Mouse (Mus musculus) forebrain, embryonic 15.5 days (tissue): ENCODE results near the gene Apol7e. TPM values are rescaled to one million over a fixed set of nuclear protein-coding genes. Genes with fewer than 3 reads are reported as not detected.
"Not testable (repeated sequence)": the region's sequence is repeated elsewhere in the genome, so short reads cannot be mapped to it uniquely, and the experiment has no call there.

Experiments used
- ATAC-seq: fragments of 200-750 bp; cut with Nextera tagmentation; replicated peaks from 2 replicates; pipeline ENCODE4 v1.8.0; 2017; ENCODE audit warnings: mild to moderate bottlenecking, moderate TSS enrichment, moderate library complexity
- H3K27ac ChIP-seq: fragments of 300-500 bp; sonication (generic); replicated peaks from 2 replicates; pipeline ENCODE4 v1.5.1; 2015; ENCODE audit warnings: mild to moderate bottlenecking, inconsistent platforms
- H3K27me3 ChIP-seq: fragments of 300-500 bp; sonication (generic); 2 replicates; pipeline ENCODE4 v1.6.1; 2015; ENCODE audit warnings: inconsistent platforms
- H3K36me3 ChIP-seq: fragments of 300-500 bp; sonication (generic); 2 replicates; pipeline ENCODE4 v1.6.1; 2015; ENCODE audit warnings: mild to moderate bottlenecking, inconsistent platforms
- H3K4me1 ChIP-seq: fragments of 300-500 bp; sonication (generic); 2 replicates; pipeline ENCODE4 v1.6.1; 2015; ENCODE audit warnings: inconsistent platforms
- H3K4me2 ChIP-seq: fragments of 300-500 bp; sonication (generic); replicated peaks from 2 replicates; pipeline ENCODE4 v1.6.1; 2015; ENCODE audit warnings: mild to moderate bottlenecking, inconsistent platforms
- H3K4me3 ChIP-seq: fragments of 300-500 bp; sonication (generic); 2 replicates; pipeline ENCODE4 v1.5.1; 2015; ENCODE audit warnings: mild to moderate bottlenecking, inconsistent platforms
- H3K9ac ChIP-seq: fragments of 300-500 bp; sonication (generic); replicated peaks from 2 replicates; pipeline ENCODE4 v1.6.1; 2015; ENCODE audit warnings: mild to moderate bottlenecking, inconsistent platforms
- H3K9me3 ChIP-seq: fragments of 300-500 bp; sonication (generic); 2 replicates; pipeline ENCODE4 v1.6.1; 2016; ENCODE audit warnings: inconsistent platforms
- WGBS: fragments of 180-500 bp; shearing (Covaris S2); methylation state at CpG from one replicate; pipeline ENCODE4 v1.1.7; 2015; ENCODE audit warnings: mixed read lengths; 5-methylcytosine and 5-hydroxymethylcytosine counted together
- polyA plus RNA-seq: library from polyadenylated mRNA; unstranded; fragments of >200 nt; fragmentation: Nextera tagmentation; extraction: Ambion mirVana; gene quantifications from 2 replicates; pipeline ENCODE4 v1.2.1, GENCODE M21; 2015

Gene Apol7e
- polyA plus RNA-seq, 1 experiment from 2014 or later = not detected

GRCm38 (mm10) chr15:77724208-77724911 is 25.7 kb downstream of the Apol7e start:
- not testable (repeated sequence) for H3K9me3 ChIP-seq, H3K4me3 ChIP-seq, H3K27ac ChIP-seq, H3K4me2 ChIP-seq, H3K27me3 ChIP-seq, H3K36me3 ChIP-seq, H3K9ac ChIP-seq, H3K4me1 ChIP-seq
- 0 out of 2 replicates have a peak, but pooled peaks have one; percentile 19 for ATAC-seq
- WGBS = 23% methylated on average over 3 of the region's 10 CpGs

- not testable (repeated sequence) for H3K4me3 ChIP-seq, H3K9ac ChIP-seq, H3K36me3 ChIP-seq, H3K27me3 ChIP-seq, ATAC-seq, H3K9me3 ChIP-seq, H3K27ac ChIP-seq, H3K4me1 ChIP-seq, H3K4me2 ChIP-seq
- WGBS = 90% methylated on average over 6 of the region's 6 CpGs
These were observed 26.9 kb downstream of the Apol7e start for GRCm38 (mm10) chr15:77725393-77726020.

GRCm38 (mm10) chr15:77727139-77727538 is 28.5 kb downstream of the Apol7e start:
- H3K4me2 ChIP-seq, H3K4me1 ChIP-seq, H3K9ac ChIP-seq, ATAC-seq, H3K9me3 ChIP-seq, H3K27ac ChIP-seq, H3K4me3 ChIP-seq, H3K27me3 ChIP-seq, H3K36me3 ChIP-seq: not testable (repeated sequence)
- WGBS = 11% methylated on average over 3 of the region's 3 CpGs

GRCm38 (mm10) chr15:77727745-77728144 is 29.1 kb downstream of the Apol7e start:
- not testable (repeated sequence) for H3K27ac ChIP-seq, ATAC-seq, H3K36me3 ChIP-seq, H3K4me3 ChIP-seq, H3K4me2 ChIP-seq, H3K4me1 ChIP-seq, H3K27me3 ChIP-seq, H3K9me3 ChIP-seq, H3K9ac ChIP-seq
- 97% methylated on average over 3 of the region's 3 CpGs for WGBS

GRCm38 (mm10) chr15:77728739-77729138 is 30.1 kb downstream of the Apol7e start, which contains the start of gene Apol9b:
Gene Apol9b, plus strand, starts transcription at chr15:77729039.
- H3K4me1 ChIP-seq, H3K36me3 ChIP-seq, H3K9ac ChIP-seq, H3K27ac ChIP-seq, H3K9me3 ChIP-seq, ATAC-seq, H3K4me2 ChIP-seq, H3K4me3 ChIP-seq, H3K27me3 ChIP-seq: not testable (repeated sequence)
- 100% methylated on average over 1 of the region's 4 CpGs for WGBS

- Histone ChIP-seq H3K36me3 (no peaks in the 10 kb centered on the region), H3K4me1 (no peaks in the 10 kb centered on the region), H3K4me2 (no peak overlapping the region), H3K9ac (no peak overlapping the region), H3K4me3 (no peak overlapping the region), H3K27ac (no peak overlapping the region), H3K27me3 (no peaks in the 10 kb centered on the region), H3K9me3 (no peaks in the 10 kb centered on the region)
- ATAC-seq = no peak
- 89% methylated on average over 5 of the region's 5 CpGs for WGBS
These were observed 32.9 kb downstream of the Apol7e start for GRCm38 (mm10) chr15:77731605-77732004.

- not testable (repeated sequence) for ATAC-seq, H3K4me2 ChIP-seq, H3K27me3 ChIP-seq, H3K9me3 ChIP-seq, H3K4me1 ChIP-seq, H3K27ac ChIP-seq, H3K9ac ChIP-seq, H3K36me3 ChIP-seq, H3K4me3 ChIP-seq
- 77% methylated on average over 10 of the region's 10 CpGs for WGBS
These were observed 34.2 kb downstream of the Apol7e start for GRCm38 (mm10) chr15:77732851-77733250.

GRCm38 (mm10) chr15:77733380-77733779 is 34.7 kb downstream of the Apol7e start:
- not testable (repeated sequence) for H3K36me3 ChIP-seq, H3K4me2 ChIP-seq, ATAC-seq, H3K4me1 ChIP-seq, H3K27me3 ChIP-seq, H3K9me3 ChIP-seq, H3K9ac ChIP-seq, H3K4me3 ChIP-seq, H3K27ac ChIP-seq
- WGBS = 73% methylated on average over 8 of the region's 8 CpGs

GRCm38 (mm10) chr15:77733903-77734302 is 35.2 kb downstream of the Apol7e start:
- not testable (repeated sequence) for H3K9me3 ChIP-seq, H3K36me3 ChIP-seq, ATAC-seq, H3K27me3 ChIP-seq, H3K27ac ChIP-seq, H3K4me1 ChIP-seq, H3K4me2 ChIP-seq, H3K4me3 ChIP-seq, H3K9ac ChIP-seq
- 70% methylated on average over 4 of the region's 4 CpGs for WGBS

- Histone ChIP-seq H3K36me3 (no peaks in the 10 kb centered on the region), H3K9ac (no peak overlapping the region), H3K27ac (no peak overlapping the region), H3K4me2 (no peak overlapping the region), H3K9me3 (no peaks in the 10 kb centered on the region), H3K27me3 (no peaks in the 10 kb centered on the region), H3K4me1 (no peaks in the 10 kb centered on the region), H3K4me3 (no peak overlapping the region)
- WGBS = 78% methylated on average over 9 of the region's 9 CpGs
- ATAC-seq = no peak
These were observed 42.0 kb downstream of the Apol7e start for GRCm38 (mm10) chr15:77740511-77741297.

- not testable (repeated sequence) for H3K36me3 ChIP-seq, H3K4me2 ChIP-seq, H3K4me1 ChIP-seq, H3K9ac ChIP-seq, H3K4me3 ChIP-seq, ATAC-seq, H3K9me3 ChIP-seq, H3K27me3 ChIP-seq, H3K27ac ChIP-seq
- WGBS = 89% methylated on average over 6 of the region's 6 CpGs
These were observed 42.9 kb downstream of the Apol7e start for GRCm38 (mm10) chr15:77741556-77741955.

GRCm38 (mm10) chr15:77744632-77745031 is 46.0 kb downstream of the Apol7e start:
- Histone ChIP-seq H3K9ac (no peak overlapping the region), H3K36me3 (no peaks in the 10 kb centered on the region), H3K4me2 (no peak overlapping the region), H3K27me3 (no peaks in the 10 kb centered on the region), H3K9me3 (no peaks in the 10 kb centered on the region), H3K4me3 (no peak overlapping the region), H3K27ac (no peak overlapping the region), H3K4me1 (no peaks in the 10 kb centered on the region)
- no peak for ATAC-seq
- 51% methylated on average over 5 of the region's 5 CpGs for WGBS
